Mouse (Mus musculus) intestine, embryonic 15.5 days (tissue): Measurements from ENCODE around the gene Gucy2g. TPM values are rescaled to one million over a fixed set of nuclear protein-coding genes. Genes with fewer than 3 reads are reported as not detected.
A peak's percentile ranks its signal among the peaks of the same experiment; 100 is the strongest.

Source experiments
- ATAC-seq: fragments of 200-750 bp; cut with Nextera tagmentation; 2 replicates; pipeline ENCODE4 v1.8.0; 2017; ENCODE audit warnings: moderate TSS enrichment, moderate library complexity
- H3K27ac ChIP-seq: fragments of 300-500 bp; sonication (generic); 2 replicates; pipeline ENCODE4 v1.5.1; 2015; ENCODE audit warnings: mild to moderate bottlenecking, inconsistent platforms
- H3K27me3 ChIP-seq: fragments of 300-500 bp; sonication (generic); replicated peaks from 2 replicates; pipeline ENCODE4 v1.6.1; 2015; ENCODE audit warnings: inconsistent platforms
- H3K36me3 ChIP-seq: fragments of 300-500 bp; sonication (generic); 2 replicates; pipeline ENCODE4 v1.6.1; 2015; ENCODE audit warnings: inconsistent platforms
- H3K4me1 ChIP-seq: fragments of 300-500 bp; sonication (generic); replicated peaks from 2 replicates; pipeline ENCODE4 v1.6.1; 2015; ENCODE audit warnings: inconsistent platforms
- H3K4me2 ChIP-seq: fragments of 300-500 bp; sonication (generic); replicated peaks from 2 replicates; pipeline ENCODE4 v1.6.1; 2015; ENCODE audit warnings: mild to moderate bottlenecking, inconsistent platforms
- H3K4me3 ChIP-seq: fragments of 300-500 bp; sonication (generic); replicated peaks from 2 replicates; pipeline ENCODE4 v1.5.1; 2015; ENCODE audit warnings: inconsistent platforms
- H3K9ac ChIP-seq: fragments of 300-500 bp; sonication (generic); 2 replicates; pipeline ENCODE4 v1.6.1; 2015; ENCODE audit warnings: inconsistent platforms
- H3K9me3 ChIP-seq: fragments of 300-500 bp; sonication (generic); 2 replicates; pipeline ENCODE4 v1.6.1; 2016; ENCODE audit warnings: inconsistent platforms
- WGBS: fragments of 180-500 bp; shearing (Covaris S2); methylation state at CpG from one replicate; pipeline ENCODE4 v1.1.7; 2015; 5-methylcytosine and 5-hydroxymethylcytosine counted together
- polyA plus RNA-seq: library from polyadenylated mRNA; unstranded; fragments of >200 nt; fragmentation: Nextera tagmentation; extraction: Ambion mirVana; gene quantifications from 2 replicates; pipeline ENCODE4 v1.2.1, GENCODE M21; 2015

The Gucy2g gene
- polyA plus RNA-seq, 1 experiment from 2014 or later = not detected

DNA sequence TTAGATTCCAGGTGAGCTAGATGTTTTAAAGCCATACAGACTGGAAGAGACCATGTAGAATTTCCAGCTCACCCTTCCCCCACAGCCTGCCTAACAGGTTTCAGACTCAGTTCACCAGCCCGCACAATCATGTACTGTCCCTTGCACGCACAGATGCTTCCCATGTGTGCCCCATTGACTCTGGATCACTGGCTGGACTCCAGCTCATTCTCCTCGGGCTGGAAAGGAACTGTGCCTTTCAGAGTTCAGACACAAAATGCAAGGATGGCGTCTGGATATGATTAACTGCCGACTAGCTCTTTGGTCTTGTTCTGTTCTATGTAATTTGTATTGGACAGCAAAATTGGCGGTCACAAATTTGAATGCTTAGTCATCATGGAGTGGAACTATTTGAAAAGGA lies 91.4 kb downstream of the Gucy2g start:
- 69% methylated on average over 6 of the region's 6 CpGs for WGBS
- no peak for ATAC-seq
- Histone ChIP-seq H3K9me3 (no peaks in the 10 kb centered on the region), H3K4me1 (peaks cover 10% of the 10 kb centered on the region; the same call in 1 of the 2 replicates), H3K27me3 (no peaks in the 10 kb centered on the region), H3K36me3 (no peaks in the 10 kb centered on the region), H3K4me3 (no peak overlapping the region), H3K27ac (no peak overlapping the region), H3K9ac (no peak overlapping the region), H3K4me2 (no peak overlapping the region)

DNA sequence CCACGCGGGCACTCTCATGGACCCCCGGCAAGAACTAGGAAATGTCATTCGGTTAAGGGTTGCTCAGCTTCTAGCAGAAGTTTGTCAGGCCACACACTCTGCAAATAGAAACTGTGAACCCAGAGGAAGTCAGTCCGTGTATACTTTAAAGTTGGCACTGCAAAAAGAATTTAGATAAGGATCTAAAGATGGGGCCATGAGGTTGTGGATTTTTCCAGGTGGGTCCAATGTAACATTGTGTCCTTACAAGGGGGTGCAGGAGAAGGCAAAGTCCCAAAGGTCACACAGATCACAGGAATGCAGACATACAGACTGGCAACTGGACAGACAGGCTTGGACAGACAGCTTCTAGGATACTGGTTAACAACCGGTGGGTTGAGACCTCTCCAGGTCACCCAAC lies 92.9 kb downstream of the Gucy2g start:
- Histone ChIP-seq H3K4me3 (no peak overlapping the region), H3K4me2 (no peak overlapping the region), H3K4me1 (peaks cover 15% of the 10 kb centered on the region; the same call in 1 of the 2 replicates), H3K36me3 (no peaks in the 10 kb centered on the region), H3K27ac (peak overlapping the region; percentile 3; the same call in 1 of the 2 replicates), H3K9me3 (no peaks in the 10 kb centered on the region), H3K9ac (no peak overlapping the region), H3K27me3 (no peaks in the 10 kb centered on the region)
- peak; percentile 48; the same call in 1 of the 2 replicates for ATAC-seq
- WGBS = 65% methylated on average over 6 of the region's 6 CpGs

Other genes with a start within 250 kb of the Gucy2g start
- gene Gpam, start 114.0 kb downstream of the Gucy2g start, polyA plus RNA-seq = 23.5 and 24.5 TPM in 2 replicates
- gene Tectb, start 60.5 kb downstream of the Gucy2g start, polyA plus RNA-seq = 0.08 and 0.11 TPM in 2 replicates
- gene Acsl5, start 10.7 kb upstream of the Gucy2g start, polyA plus RNA-seq = 315 and 329 TPM in 2 replicates
- gene Zdhhc6, start 74.8 kb upstream of the Gucy2g start, polyA plus RNA-seq = 94.9 and 98.7 TPM in 2 replicates
- 23.5 and 24.1 TPM in 2 replicates for gene Vti1a, start 75.1 kb upstream of the Gucy2g start, polyA plus RNA-seq